Mouse (Mus musculus): Measurements from ENCODE around the gene Nup210l.

GRCm38 (mm10) chr3:90134483-90134882 is 30.6 kb downstream of the Nup210l start:
- TF ChIP-seq CTCF (IDR thresholded peaks at IDR 0.05; ENCODE audit: borderline replicate concordance, insufficient read depth, low read depth, low read length), result no peak
- no peak for TF ChIP-seq POLR2A (IDR thresholded peaks at IDR 0.05; ENCODE audit: borderline replicate concordance, insufficient read depth, low read length)
